Mouse (Mus musculus) ES-Bruce4 (cell line): ENCODE data around the gene Ppara.

Experiments
- CTCF ChIP-seq: IDR thresholded peaks from one replicate; pipeline ENCODE4 v1.8.1; 2011; ENCODE audit warnings: low read depth, low read length
- EP300 ChIP-seq: IDR thresholded peaks from 2 replicates; pipeline ENCODE4 v1.6.1; 2011; ENCODE audit warnings: low read depth, low read length; ENCODE audit not compliant: insufficient read depth
- POLR2A ChIP-seq: IDR thresholded peaks from one replicate; pipeline ENCODE4 v1.8.1; 2011; ENCODE audit warnings: low read length; ENCODE audit not compliant: insufficient read depth

DNA sequence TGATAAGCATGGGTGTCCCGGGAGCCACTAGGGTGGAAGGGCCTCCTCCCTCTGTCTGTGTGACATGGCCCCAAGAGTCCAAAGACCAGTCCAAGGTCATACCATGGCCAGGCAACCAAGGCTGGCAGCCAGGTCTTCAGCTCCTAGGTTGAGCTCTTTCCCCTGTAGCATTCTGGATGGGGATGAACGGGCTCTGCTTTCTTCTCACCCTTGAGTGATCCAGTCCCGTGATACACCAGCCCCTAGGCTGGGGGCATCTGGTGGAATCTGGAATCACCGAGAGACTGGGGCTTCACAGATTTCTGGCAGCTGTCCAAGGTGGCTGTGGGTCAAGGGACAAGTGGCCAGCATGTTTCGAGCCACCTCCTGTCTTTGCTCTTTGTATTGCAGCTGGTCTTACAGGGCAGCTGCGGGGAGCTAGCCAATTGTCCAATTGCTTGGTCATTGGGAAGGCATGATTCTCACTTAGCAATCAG lies 14.4 kb upstream of the Ppara start:
- TF ChIP-seq CTCF (no peak), POLR2A (no peak), EP300 (no peak)
